Mouse (Mus musculus) gastrocnemius, postnatal 25 days (tissue): ENCODE results near the gene Zfp524. TPM values are rescaled to one million over a fixed set of nuclear protein-coding genes. Genes with fewer than 3 reads are reported as not detected.
"Not testable (repeated sequence)": the region's sequence is repeated elsewhere in the genome, so short reads cannot be mapped to it uniquely, and the experiment has no call there.

ENCODE experiments used
- DNase-seq: peaks from one replicate; pipeline ENCODE4 v3.0.0; 2022
- long read RNA-seq, 2 experiments: library from polyadenylated mRNA; stranded (forward); transcript quantifications; one replicate each; pipeline ENCODE4 v2.0.0; 2021
- total RNA-seq, 2 experiments: library from RNA; stranded (reverse); gene quantifications; 1 replicate in 1 of 2; 2 replicates in 1 of 2; pipeline ENCODE4 v1.2.3; 2021

The Zfp524 gene
- total RNA-seq: 1 to 10 TPM; 7.1 to 8.7 TPM
- long read RNA-seq, experiment 1, partial matches to known transcripts: 1 of 6 reads
- long read RNA-seq, experiment 1, other reads (novel, unspliced or antisense): 1 of 6 reads
- long read RNA-seq, experiment 2, transcript Zfp524-201 (2 exons, 1,142 nt): major isoform, 12 of 13 reads
- long read RNA-seq, experiment 2, partial matches to known transcripts: 1 of 13 reads
- long read RNA-seq, experiment 2, other reads (novel, unspliced or antisense): 0 of 13 reads

DNA sequence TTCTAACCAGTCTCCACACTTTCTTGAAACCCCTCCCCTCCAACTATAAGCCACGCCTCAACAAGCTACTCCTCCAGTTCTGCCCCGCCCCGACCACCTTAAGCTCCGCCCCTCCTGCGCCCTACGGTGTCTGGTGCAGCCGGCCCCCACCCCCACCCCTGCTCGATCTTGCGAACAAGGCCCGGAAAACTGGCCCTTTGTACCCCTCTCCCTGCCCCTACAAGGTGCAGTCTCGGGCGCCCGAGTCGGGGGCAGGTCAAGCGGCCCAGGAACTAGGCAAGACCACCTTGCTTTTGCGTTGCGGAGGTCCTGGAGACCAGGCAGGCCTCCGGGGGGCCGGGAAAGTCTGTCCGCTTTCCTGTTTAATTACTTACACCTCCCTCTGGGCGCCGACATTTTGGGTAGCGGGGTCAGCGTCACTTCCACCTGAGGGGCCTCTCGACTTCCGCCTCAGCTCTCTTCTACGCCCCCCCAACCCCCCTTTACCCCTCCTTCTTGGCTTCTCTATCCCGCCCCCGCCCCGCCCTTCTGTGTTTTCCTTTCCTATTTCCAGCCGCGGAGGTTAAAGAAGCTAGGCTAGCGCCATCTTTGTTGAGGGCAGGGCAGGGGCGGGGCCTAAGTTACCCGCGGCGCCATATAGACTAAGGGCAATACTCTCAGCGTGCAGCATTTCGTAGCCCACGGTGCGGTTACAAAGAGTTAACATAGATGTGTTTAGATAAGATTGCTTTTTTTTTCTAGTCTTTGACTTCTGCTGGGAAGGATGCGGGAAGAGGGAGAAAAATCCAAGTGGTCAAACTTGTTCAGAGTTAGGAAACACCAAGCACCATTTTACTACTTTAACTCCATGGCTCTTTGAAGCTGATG lies at the start of gene Zfp524, which contains the start of gene Fiz1:
TSS of gene Zfp524 (plus strand) at position 165 of the 867 bp plus-strand sequence.
TSS of gene Fiz1 (minus strand) at position 447 of the 867 bp plus-strand sequence.
- DNase-seq: peak; percentile 96

DNA sequence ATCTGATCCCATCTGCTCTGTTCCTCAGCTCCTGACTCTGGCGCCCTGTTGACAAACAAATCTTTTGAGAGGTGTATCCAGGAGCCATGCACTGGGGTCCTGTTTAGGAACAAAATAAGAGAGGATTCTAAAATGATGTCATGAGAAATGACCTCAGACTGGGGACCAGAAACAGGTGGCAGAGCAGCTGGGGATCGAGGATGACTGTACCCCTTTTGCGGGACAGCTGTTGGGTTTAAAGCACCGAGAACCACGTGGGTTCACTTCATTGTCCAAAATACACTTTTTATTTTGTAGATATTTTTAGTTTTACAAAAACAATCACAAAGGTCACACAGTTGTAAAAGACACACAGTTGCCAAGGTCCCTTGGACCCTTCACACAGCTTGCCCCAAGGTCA lies 49.2 kb upstream of the Zfp524 start:
- DNase-seq: no peak

DNA sequence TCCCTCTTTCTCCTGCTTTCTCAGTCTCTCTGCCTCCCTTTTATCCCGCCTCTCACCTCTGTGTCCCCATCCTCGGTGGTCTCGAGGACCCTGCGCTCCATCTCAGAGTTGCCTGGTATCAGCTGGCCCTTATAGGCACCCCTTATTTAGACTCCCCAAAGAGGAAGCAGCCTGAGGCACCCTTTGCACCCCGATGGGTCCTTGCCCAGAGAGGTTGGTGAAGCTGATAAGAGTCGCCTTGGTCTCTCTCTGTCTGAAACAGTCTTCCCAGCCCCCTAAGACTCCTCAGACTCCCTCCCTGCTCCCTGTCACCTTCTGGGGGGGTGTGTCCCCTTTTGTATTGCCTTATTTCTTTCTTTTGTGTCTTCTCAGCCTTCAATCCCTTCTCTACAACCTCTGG lies 43.1 kb upstream of the Zfp524 start, which contains the start of gene Sbk3:
TSS of gene Sbk3 (minus strand) at position 101 of the 400 bp plus-strand sequence.
- DNase-seq: no peak

DNA sequence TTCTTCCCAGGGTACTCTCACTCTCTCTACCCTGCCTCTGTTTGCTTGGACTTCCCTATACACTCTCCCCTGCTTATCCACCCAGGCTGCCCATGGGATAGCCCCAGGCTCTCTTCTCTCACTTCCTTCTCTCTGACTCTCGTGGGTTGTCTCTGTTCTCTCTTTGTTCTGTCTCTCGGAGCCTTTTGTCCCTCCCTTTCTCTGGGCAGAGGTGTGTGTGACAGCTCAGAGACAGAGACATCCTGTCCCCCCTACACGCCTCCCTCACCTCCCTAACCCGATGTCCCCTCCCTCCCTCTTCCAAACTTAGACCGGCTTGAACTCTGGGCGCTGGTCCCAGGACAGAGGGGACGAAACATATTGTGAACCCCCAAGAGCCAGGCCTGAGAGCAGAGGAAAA lies 42.5 kb upstream of the Zfp524 start:
- DNase-seq: no peak

DNA sequence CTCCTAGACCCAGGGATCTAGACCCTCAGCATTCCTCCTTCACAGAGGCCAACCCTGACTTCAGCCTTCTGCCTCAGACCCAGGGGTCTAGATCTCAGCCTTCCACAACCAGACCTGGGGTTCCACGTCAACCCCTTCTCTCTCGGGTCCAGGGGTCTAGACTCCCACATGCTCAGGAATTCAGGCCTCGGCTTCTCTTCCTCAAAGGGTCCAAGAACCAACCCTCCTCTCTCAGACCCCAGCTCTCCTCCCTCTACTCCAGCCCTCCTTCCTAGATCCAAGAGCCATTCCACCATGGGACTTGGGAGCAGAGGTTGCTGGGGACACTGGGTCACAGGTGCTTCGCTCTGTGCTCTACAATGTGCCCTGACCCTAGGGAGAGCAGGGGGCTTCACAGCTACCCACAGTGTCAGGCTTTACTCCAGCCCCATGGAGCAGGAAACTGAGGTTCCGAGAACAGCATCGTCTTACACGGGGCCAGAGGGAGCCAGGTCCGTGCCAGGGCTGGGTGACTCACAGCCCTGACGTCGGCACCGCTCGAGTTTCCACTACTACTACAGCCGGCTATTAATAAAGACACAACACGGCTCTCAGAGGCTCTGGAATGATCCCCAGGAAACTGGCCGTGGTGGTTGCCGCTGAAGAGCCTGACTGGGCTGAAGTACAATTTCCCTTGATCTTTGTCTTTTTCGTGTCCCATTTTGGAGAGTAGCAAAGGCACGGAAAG lies 41.7 kb upstream of the Zfp524 start:
- DNase-seq: peak; percentile 83

DNA sequence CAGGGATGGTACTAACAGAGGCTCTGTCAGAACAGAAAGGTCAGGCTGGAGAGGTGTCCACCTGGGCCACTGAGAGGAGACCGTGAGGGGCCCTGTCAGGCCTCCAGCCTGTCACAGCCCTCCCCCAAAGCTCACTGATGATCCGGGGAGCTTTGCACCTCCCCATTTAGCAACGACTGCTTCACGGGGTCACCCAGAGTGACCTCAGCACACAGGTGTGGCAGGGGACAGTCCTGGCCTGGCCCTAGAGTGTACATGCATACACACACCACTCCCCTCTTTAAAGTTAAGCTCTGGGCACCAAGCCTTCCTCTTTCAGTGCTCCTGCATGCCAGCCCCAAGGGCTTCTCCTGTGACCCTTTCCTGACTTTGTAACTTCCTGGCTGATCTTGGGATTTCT lies 38.8 kb upstream of the Zfp524 start:
- no peak for DNase-seq

DNA sequence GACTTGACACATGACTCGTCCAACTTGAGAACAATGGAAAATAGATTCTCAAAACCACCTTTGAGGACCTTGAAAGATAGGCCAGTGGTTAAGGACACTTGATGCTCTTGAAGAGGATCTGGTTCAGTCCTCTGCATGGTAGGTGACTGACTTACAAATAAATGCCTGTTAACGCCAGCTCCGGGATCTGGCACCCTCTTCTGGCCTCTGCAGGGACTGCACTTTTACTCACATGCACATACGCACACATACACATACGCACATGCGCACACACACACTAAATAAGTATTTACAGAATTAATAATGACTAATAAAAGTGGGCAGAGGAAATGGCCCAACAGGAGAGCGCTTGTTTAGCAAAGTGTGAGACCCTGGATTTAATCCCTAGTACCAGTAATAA lies 37.4 kb upstream of the Zfp524 start:
- DNase-seq: no peak

DNA sequence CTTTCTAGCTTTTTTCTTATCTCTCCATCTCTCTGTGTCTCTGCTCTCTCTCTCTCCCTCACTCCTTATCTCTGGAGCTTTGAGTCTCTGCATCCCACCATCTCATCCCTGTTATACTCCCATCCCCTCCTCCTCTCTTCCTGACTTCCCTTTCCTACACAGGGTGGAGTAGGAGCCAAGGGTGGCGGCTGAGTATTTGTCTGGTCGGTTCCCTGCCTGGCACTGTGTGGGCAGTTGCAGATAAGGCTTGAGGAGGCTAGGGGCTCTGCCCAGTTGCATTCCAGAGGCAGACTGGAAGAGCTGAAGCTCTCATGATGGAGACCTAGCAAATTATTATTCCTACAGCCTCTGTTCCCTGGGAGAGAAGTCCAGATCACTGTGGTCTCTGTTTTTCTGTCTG lies 26.0 kb upstream of the Zfp524 start:
- no peak for DNase-seq

DNA sequence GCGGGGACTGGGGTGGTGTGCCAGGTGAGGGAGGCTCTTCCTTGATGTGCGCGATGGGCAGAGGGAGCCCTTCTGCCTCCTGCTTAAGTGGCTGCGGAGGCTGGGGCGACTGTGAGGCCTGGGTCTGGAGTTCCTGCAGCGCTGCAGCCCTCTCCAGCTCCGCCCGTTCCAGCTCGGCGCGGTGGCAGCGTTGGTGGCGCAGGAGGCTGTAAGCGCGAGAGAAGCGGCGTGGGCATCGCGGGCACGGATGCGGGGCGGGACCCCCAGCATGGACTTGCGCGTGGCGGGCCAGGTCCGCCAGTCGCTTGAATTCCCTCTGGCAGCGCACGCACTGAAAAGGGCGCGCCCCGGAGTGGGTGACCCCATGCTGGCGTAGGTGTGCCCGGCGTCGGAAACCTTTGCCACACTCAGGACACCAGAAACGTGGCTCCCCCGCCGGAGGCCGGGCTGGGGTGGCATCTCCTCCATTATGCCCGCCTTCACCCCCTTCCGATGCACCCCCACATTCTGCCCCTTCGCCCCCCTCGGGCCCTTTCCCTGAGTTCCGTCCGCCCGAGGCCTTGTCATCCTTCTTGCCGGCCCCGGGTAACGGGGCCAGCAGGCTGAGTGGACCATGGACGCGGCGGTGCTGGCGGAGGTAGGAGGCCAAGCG lies 20.7 kb upstream of the Zfp524 start:
- DNase-seq: no peak

DNA sequence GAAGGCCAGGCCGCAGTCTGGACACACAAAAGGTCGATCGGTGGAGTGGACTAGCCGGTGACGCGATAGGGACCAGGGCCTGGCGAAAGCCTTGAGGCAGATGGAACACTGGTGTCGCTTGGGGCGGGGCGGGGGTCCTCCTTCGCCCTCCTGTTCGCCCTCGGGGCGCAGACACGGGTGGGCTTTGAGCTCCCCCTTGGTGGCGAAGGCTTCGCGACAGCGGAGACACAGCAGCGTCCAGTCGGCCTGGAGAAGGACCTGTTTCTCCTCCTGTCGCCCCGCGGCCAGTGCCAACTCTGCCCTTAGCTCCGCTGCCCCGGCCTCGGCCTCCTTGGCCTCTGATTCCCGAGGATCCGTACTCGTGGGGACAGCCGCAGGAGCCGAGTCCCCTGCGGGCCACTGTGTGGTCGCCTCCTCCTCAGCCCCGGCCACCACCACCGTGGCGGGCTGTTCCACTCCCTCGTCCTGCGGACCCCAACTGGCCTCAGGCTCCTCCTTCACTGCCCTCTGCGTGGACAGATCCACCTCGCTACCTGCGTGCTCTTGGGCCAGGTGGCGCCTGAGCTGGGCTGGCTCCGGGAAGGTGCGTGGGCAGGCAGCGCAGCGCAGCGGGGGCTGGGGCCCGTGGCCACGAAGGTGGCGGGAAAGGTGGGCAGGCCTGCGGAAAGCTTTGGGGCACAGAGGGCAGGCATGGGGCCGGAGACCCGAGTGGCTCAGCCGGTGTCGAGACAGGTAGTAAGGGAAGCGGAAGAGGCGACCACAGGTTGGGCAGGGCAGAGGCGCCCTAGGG lies 20.0 kb upstream of the Zfp524 start:
- no peak for DNase-seq

DNA sequence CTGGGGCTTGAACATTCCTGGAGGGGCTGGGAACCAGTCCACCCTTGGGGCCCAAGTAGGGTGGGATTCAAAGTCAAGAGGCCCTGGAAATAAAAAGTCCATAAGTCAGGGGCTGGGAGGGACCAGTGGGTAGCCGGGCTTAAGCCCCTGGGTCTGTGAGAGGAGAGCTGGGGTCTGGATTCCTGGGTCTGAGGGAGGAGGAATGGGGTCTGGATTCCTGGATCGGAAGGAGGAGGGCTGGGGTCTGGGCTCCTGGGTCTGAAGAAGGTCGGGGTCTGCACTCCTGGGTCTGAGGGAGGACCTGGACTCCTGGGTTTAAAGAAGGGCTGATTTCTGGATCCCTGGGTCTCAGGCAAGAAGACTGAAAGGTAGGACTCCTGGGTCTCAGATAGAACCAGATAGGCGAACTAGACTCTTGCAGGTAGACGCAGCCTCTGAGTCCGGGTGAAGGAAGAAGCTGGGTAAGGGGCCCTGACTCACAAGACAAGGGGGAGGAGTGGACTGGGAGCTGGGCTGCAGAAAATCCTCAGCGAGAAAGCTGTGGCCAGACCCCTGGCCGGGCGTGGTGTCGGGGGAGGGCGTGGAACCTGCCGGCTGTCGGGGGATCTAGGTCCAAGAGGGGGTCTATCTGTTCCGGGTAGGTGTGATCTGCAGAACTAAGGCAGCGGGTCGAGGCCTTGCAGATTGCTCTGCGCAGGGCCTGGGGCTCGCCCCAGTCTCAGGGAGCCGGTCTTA lies 18.8 kb upstream of the Zfp524 start:
- no peak for DNase-seq

DNA sequence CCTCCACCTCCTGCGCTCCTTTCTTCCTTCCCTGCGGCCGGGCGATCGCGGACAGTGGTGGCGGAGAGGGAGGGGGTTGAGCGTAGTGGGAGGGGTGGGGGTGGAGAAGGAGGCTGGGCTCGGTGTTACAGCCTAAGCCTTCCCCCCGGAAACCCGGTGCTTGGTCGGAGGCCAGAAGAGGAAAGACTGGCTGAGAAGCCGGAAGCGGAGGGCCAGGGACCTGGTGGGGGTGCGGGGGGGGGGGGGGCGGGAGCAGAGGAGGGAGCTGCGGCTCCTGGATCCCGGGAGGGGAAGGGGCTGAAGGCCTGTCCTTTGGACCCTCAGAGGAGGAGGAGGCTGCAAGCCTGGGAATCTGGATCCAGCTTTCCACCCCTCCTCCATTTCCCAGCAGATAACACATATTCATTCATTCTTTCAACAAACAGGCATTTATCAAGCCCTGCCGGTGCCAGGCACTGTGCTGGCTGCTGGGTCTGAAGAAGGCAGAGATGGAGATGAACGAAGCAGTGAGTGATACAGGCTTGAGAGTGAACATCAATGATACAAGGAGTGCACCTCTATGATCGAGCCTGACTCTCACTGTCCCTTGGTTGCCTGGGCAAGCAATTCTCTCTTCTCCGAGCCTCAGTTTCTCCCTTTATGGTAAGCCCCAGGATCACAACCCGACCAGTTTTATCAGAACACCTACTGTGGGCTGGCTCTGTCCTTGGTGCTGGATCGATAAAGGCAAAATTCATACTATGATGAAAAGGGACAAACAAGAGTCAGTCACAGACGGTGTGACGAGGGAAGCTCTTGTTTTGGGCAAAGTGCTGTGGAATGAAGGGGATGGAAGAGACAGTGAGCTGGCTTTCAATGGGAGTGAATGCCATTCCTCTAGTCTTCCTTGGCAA lies 18.0 kb upstream of the Zfp524 start, which contains the start of gene Zfp579:
TSS of gene Zfp579 (minus strand) at position 156 of the 893 bp plus-strand sequence.
- peak; percentile 92 for DNase-seq

DNA sequence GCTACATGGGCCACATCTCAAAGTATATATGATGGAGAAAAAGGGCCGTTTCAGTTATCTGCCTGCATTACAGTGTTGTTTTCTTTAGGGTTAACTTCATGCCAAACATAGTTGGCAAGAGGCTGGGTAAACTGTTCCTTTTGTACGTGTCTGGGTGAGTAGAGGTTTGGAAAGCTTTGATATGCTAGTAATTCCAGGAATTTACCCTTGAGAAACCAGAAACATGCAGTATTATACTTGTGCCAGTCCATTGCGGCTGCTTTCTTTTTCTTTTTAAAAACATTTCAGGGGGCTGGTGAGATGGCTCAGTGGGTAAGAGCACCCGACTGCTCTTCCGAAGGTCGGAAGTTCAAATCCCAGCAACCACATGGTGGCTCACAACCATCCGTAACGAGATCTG lies 17.3 kb upstream of the Zfp524 start:
- no peak for DNase-seq

DNA sequence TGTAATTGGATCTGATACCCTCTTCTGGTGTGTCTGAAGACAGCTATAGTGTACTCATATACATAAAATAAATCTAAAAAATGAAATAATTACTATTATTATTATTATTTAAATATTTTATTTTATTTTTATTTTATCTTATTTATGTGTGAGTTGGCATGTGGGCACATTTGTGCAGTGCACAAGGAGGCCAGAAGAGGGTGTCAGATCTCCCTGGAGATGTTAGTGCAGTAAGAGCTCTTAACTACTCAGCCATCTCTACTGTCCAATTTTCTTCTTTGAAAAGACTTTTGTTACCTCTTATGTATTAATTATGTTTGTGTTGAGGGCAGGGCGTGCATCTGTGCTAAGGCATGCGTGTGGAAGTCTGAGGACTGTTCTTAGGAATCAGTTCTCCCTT lies 14.3 kb upstream of the Zfp524 start:
- no peak for DNase-seq

DNA sequence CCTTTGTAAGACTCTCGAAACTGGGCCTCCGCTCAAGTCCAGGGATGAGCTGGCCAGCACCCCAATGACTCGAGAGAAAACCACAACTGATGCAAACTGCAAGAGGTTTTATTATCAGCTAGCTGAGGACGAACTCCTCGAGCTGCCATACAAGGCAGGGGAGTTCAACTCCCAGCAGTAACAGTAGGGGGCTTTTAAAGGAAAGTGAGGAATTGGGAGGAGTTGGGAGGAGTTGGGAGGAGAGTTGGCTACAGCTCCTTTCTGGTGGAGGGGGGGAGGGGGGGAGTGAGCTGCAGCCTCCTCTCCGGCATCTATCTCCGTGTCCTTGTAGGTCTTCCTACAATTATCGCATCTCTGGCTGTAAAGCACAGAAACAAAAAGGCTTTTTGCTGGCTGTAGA lies 11.3 kb upstream of the Zfp524 start:
- DNase-seq: not testable (repeated sequence)

DNA sequence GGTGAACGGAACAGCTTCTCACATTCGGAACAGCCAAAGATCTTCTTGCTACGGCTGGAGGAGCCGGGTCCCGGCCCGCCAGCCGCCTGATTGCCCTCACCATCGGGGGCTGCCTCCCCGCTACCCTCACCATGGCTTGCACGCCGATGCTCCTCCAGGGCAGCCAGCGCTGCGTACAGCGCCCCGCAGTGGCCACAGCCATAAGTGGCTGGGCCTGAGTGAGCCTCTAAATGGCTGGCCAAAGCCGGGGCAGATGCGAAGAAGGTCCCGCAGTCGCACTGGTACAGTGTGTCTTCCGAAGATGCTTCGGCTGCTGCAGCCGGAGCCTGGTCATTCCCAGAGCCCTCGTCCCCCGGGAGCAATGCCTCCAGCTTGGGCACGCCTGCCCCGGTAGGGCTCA lies 6.0 kb upstream of the Zfp524 start:
- DNase-seq: no peak

DNA sequence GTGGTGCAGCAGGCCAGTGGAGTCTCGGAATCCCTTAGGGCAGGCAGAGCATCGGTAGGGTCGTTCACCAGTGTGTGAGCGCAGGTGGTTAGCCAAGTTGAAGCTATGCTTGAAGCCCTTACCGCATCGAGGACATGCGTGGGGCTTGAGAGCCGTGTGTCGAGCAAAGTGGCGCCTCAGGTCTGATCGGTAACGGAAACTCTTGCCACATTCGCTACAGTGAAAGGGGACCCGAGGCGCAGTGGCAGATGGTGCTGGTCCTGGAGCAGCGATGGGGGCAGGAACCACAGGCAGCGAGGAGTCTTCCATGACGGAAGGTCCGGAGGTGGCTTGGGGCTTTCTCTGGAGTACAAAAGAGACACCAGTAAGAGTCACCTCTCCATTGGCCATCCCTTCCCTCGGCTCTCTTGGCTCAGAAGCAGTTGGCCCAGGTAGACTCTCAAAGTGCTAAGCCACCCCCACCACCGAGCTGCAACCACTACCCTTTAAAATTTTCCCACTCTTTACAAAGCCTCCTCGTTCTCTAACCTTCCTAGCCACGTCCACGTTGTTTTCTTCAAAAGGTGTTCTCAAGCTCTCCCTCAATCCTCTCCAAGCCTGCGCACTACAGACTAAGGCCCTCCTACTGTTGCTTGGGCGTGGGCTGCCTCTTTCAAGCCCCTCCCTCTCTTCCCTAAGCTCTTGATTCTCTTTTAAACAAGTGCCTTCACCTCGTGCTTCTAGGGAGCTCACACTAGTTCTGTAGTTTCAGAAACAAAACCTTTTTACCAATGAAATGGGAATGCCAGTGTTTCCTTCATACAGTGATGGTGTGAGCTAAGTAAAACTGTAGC lies 1.3 kb upstream of the Zfp524 start:
- no peak for DNase-seq
